Mouse (Mus musculus): ENCODE measurements around the gene Vapb.

GRCm38 (mm10) chr2:173757624-173758155 lies 20.4 kb downstream of the Vapb start:
- no peak for TF ChIP-seq GATA1 (IDR thresholded peaks at IDR 0.05; ENCODE audit: low read length)
- TF ChIP-seq TAL1 (IDR thresholded peaks at IDR 0.05; ENCODE audit: low read length), result no peak

Data from erythroblast, embryonic 14.5 days (primary cell).